Mouse (Mus musculus): ENCODE data around the gene Egfl7.

DNA sequence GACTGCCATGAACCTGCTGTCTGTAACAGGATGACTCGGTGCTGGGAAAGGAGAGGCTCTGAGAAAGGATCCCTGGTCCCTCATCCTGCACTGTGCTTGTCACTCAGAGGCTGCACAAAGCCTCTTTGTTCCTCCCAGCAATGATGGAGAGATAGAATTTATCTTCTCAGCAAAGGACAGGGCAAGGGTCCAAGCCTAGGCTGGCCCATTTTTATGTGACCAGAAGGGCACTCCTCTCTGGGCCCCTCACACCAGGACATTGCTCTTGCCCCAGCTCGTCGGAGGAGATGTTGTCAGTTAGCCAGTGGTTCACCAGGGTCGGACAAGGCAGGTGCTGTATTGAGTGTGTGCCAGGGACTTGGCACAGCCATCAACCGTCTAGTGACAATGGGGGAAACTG lies 46.6 kb upstream of the Egfl7 start:
- no peak for TF ChIP-seq CTCF (conservative IDR thresholded peaks at IDR 0.05; ENCODE audit: low read length)
- no peak for TF ChIP-seq POU5F1 (IDR thresholded peaks at IDR 0.05; ENCODE audit: borderline replicate concordance, low read length)
- TF ChIP-seq NANOG (IDR thresholded peaks at IDR 0.05; ENCODE audit: borderline replicate concordance, low read length), result no peak

Data from E14TG2a.4 (cell line).